Mouse (Mus musculus) mouse trophoblast stem cell (cell line): Measurements from ENCODE around the gene Suclg2.

ENCODE experiments used
- in situ Hi-C, 2 experiments: fragments of 300-500 bp; cut with MseI, MboI; formaldehyde crosslinking; loops; 2 replicates in 1 of 2; 3 replicates in 1 of 2; pipeline ENCODE4 v1.15.1; 2025

The Suclg2 gene

DNA sequence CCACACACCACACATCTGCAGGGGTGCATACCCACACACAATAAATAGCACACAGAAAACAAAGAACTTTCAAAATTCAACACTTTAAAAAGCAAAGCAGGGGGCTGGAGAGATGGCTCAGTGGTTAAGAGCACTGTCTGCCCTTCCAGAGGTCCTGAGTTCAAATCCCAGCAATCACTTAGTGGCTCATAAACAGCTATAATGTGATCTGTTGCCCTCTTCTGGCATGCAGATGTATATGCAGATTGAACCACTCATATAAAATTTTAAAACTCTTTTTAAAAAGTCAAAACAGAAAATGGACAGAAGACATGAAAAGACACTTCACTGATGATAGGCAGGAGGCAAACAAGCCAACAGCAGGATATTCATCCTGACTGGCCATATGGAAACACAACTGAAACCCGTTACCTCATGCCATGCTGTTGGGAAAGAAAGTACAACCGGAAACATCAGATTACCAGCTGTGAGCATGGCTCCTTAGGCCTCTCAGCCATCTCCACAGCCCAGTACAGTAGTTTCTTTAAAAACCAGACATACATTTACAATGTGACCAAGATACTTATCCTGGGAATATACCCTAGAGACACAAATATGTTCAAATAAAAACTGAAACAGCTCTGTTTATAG lies 17.5 kb downstream of the Suclg2 start:
- in situ Hi-C loops, result no loop called here

GRCm38 (mm10) chr6:95700191-95700590 lies 18.4 kb downstream of the Suclg2 start:
- in situ Hi-C loops, result no loop called here

GRCm38 (mm10) chr6:95699326-95699725 lies 19.3 kb downstream of the Suclg2 start:
- in situ Hi-C loops, result no loop called here

- in situ Hi-C loops, result no loop called here
Observed at GRCm38 (mm10) chr6:95698536-95699162, 20.0 kb downstream of the Suclg2 start.

GRCm38 (mm10) chr6:95694910-95695309 lies 23.7 kb downstream of the Suclg2 start:
- in situ Hi-C loops, result no loop called here

GRCm38 (mm10) chr6:95685242-95685641 lies 33.4 kb downstream of the Suclg2 start:
- in situ Hi-C loops, result no loop called here

GRCm38 (mm10) chr6:95679718-95680117 lies 38.9 kb downstream of the Suclg2 start:
- in situ Hi-C loops, result no loop called here

- in situ Hi-C loops, result no loop called here
Observed at GRCm38 (mm10) chr6:95679261-95679660, 39.3 kb downstream of the Suclg2 start.

DNA sequence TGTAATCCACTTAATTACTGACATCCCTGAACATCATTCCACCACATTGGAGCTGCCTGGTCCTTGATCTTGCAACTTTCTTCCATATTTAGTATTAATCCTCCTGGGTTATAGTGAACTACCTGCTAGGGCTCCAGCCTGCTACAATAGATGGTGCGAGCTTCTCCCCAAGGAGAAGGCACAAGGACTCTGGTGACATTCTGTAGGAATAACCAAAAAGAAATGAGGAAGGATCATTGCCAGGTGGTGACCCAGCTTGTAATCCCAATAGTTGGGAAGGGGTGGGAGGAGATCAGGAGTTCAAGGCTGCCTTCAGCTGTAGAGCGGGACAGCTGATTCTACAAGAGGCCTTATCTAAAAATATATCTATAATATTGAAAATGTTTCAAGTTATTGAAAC lies 41.6 kb downstream of the Suclg2 start:
- in situ Hi-C loops, result no loop called here

- in situ Hi-C loops, result no loop called here
Observed at GRCm38 (mm10) chr6:95676439-95676838, 42.2 kb downstream of the Suclg2 start.

DNA sequence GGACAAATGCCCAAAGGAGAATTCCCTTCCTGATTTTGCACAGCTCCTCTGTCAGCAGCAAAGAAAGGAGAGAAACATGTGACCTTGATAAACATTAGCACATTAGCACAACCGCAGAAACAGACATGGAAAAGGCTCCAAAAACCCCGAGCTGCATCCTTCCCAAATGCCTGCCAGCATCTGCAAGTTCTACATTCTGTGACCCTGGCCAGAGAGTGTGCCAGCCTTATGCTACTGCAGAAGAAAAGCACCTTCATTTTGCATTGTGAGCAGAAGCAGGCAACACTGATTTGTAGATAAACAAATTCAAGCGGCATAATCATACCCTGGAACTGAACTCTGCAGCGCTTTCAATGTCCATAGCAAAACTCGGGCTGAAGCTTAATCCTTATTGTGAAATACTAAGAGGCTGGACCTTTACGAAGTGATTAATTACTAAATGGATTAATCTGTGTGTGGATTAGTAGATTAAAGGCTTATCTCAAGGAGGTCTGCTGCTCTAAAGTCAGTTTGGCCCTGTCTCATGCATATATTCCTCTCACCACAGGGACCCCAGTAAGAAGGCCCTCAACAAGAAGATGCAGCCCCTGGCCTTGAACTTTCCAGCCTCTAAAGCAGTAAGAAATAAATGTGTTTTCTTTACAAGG lies 43.4 kb downstream of the Suclg2 start:
- in situ Hi-C loops, result no loop called here

- in situ Hi-C loops, result no loop called here
Observed at GRCm38 (mm10) chr6:95674651-95675050, 43.9 kb downstream of the Suclg2 start.

DNA sequence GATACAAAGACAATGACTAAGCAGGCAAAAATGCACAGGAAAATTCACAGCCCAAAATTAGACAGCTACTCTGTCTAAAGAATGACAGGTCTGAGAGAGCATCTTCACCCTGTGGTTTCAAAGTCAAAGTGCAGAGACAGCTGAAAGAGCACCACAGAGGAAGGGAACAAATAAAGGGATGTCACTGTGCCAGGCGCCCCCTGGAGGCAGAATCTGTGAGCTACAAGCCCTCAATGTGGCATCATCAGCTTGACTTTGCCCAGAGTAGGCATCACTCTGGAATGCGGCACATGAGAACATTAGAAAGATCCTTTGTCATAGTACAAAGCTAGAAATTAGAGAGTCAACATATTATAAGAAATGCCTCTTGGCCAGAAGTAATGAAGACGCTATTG lies 49.3 kb downstream of the Suclg2 start:
- in situ Hi-C loops, result no loop called here

- in situ Hi-C loops, result no loop called here
Observed at GRCm38 (mm10) chr6:95668629-95669334, 49.8 kb downstream of the Suclg2 start.

DNA sequence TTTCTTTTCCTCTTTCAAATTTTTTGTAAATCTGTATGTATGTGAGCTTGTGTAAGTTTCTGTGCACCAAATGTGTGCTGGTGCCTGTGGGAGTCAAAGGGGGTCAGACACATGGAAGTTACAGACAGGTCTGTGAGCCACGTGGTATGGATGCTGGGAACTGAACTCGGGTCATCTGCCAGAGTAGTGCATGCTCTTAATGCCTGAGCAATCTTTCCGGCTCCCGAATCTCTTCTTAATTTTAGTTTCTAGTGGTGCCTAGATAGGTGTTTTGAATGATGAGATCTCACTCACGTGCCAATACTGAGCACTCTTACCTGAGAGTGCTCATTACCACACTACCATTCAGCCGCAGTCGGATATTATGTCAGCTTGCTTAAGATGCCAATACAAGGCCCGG lies 60.9 kb downstream of the Suclg2 start:
- in situ Hi-C loops, result no loop called here

DNA sequence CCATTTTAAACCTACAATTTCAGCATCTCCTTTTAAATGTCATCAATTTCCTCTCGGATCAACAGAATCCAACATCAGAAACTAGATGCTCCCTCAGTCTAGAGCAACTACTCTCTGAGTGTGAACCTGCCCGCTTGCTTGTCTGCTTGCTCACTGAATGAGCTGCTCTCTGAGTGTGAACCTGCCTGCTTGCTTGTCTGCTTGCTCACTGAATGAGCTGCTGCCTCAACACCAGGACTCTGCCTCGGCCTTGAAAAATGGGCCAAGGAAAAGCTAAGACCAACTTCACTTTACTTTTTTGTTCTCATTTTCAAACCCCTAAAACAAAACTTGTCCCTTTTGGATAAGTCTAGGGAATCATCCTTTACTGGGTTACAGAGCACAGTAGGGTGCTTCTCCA lies 64.9 kb downstream of the Suclg2 start:
- in situ Hi-C loops, result no loop called here

- in situ Hi-C loops, result no loop called here
Observed at GRCm38 (mm10) chr6:95652774-95653173, 65.8 kb downstream of the Suclg2 start.

GRCm38 (mm10) chr6:95651391-95651876 lies 67.2 kb downstream of the Suclg2 start:
- in situ Hi-C loops, result no loop called here

GRCm38 (mm10) chr6:95650082-95650722 lies 68.4 kb downstream of the Suclg2 start:
- in situ Hi-C loops, result no loop called here

- in situ Hi-C loops, result no loop called here
Observed at GRCm38 (mm10) chr6:95649123-95649663, 69.4 kb downstream of the Suclg2 start.

- in situ Hi-C loops, result no loop called here
Observed at GRCm38 (mm10) chr6:95637416-95637815, 81.2 kb downstream of the Suclg2 start.

GRCm38 (mm10) chr6:95635411-95635810 lies 83.2 kb downstream of the Suclg2 start:
- in situ Hi-C loops, result no loop called here
